Mouse (Mus musculus) kidney, adult 2 months (tissue): ENCODE measurements around the gene Dyx1c1.

ENCODE experiments used
- CTCF ChIP-seq: fragments of 200-500 bp; conservative IDR thresholded peaks from 2 replicates; pipeline ENCODE4 v1.5.1; 2011; ENCODE audit warnings: low read depth, mild to moderate bottlenecking, control low read depth, low read length, moderate library complexity, mixed read lengths; ENCODE audit not compliant: insufficient read depth, insufficient read length
- POLR2A ChIP-seq: fragments of 200-500 bp; IDR thresholded peaks from one replicate; pipeline ENCODE4 v1.6.1; 2011; ENCODE audit warnings: low read depth, low read length, control low read depth

DNA sequence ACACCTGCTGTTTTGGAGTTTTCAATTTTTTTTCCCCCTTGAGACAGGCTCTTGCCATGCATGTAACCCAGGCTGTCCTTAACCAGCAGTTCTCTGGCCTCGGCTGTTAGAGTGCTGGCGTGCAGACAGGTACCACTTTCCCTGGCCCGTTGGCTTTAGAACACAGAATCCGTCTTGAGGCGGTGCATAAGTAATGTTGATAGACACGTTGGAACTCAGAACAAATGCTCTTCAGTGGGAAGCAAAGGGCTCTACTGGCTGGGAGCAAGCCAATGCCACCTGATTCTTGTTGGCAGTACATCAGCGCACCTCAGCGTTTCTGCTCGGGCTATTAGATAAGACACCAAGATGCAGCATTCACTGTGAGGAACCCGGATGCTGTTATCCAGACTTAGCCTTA lies 61.3 kb downstream of the Dyx1c1 start:
- TF ChIP-seq POLR2A: no peak
- TF ChIP-seq CTCF: no peak
